Mouse (Mus musculus) liver, embryonic 11.5 days (tissue): ENCODE results near the gene Fancc. TPM values are rescaled to one million over a fixed set of nuclear protein-coding genes. Genes with fewer than 3 reads are reported as not detected.

Source experiments
- ATAC-seq: fragments of 200-750 bp; cut with Nextera tagmentation; replicated peaks from 2 replicates; pipeline ENCODE4 v1.8.0; 2017; ENCODE audit warnings: moderate number of reproducible peaks, mild to moderate bottlenecking, moderate TSS enrichment, moderate library complexity; ENCODE audit not compliant: low FRiP score
- DNase-seq: peaks from one replicate; pipeline ENCODE4 v3.0.0-alpha.2; 2017; ENCODE audit warnings: low spot score
- H3K27ac ChIP-seq: fragments of 300-500 bp; sonication (generic); 2 replicates; pipeline ENCODE4 v1.5.1; 2014; ENCODE audit warnings: mild to moderate bottlenecking, low read depth, low read length, control low read depth
- H3K27me3 ChIP-seq: fragments of 300-500 bp; sonication (generic); replicated peaks from 2 replicates; pipeline ENCODE4 v1.6.1; 2014; ENCODE audit warnings: low read length, mixed read lengths; ENCODE audit not compliant: control insufficient read depth, insufficient read depth
- H3K36me3 ChIP-seq: fragments of 300-500 bp; sonication (generic); 2 replicates; pipeline ENCODE4 v1.6.1; 2014; ENCODE audit warnings: mild to moderate bottlenecking, low read length, moderate library complexity, mixed read lengths; ENCODE audit not compliant: control insufficient read depth, insufficient read depth
- H3K4me1 ChIP-seq: fragments of 300-500 bp; sonication (generic); replicated peaks from 2 replicates; pipeline ENCODE4 v1.6.1; 2014; ENCODE audit warnings: low read length, mixed read lengths; ENCODE audit not compliant: control insufficient read depth, insufficient read depth
- H3K4me2 ChIP-seq: fragments of 300-500 bp; sonication (generic); 2 replicates; pipeline ENCODE4 v1.6.1; 2014; ENCODE audit warnings: mild to moderate bottlenecking, control low read depth, moderate library complexity
- H3K4me3 ChIP-seq: fragments of 300-500 bp; sonication (generic); 2 replicates; pipeline ENCODE4 v1.5.1; 2014; ENCODE audit warnings: low read depth, low read length, control low read depth
- H3K9ac ChIP-seq: fragments of 300-500 bp; sonication (generic); 2 replicates; pipeline ENCODE4 v1.6.1; 2014; ENCODE audit warnings: low read depth, low read length, control low read depth
- H3K9me3 ChIP-seq: fragments of 300-500 bp; sonication (generic); 2 replicates; pipeline ENCODE4 v1.6.1; 2016; ENCODE audit warnings: low read length, inconsistent platforms, mixed read lengths; ENCODE audit not compliant: control insufficient read depth
- WGBS: fragments of 180-500 bp; shearing (Covaris S2); extraction: QIAGEN DNeasy Blood & Tissue Kit; methylation state at CpG from one replicate; pipeline ENCODE4 v1.1.7; 2014; 5-methylcytosine and 5-hydroxymethylcytosine counted together
- polyA plus RNA-seq: library from polyadenylated mRNA; unstranded; fragments of >200 nt; fragmentation: Nextera tagmentation; extraction: Ambion mirVana; gene quantifications from 2 replicates; pipeline ENCODE4 v1.2.1, GENCODE M21; 2014

Gene Fancc
- polyA plus RNA-seq, 1 experiment from 2014 or later = 18.9 TPM

DNA sequence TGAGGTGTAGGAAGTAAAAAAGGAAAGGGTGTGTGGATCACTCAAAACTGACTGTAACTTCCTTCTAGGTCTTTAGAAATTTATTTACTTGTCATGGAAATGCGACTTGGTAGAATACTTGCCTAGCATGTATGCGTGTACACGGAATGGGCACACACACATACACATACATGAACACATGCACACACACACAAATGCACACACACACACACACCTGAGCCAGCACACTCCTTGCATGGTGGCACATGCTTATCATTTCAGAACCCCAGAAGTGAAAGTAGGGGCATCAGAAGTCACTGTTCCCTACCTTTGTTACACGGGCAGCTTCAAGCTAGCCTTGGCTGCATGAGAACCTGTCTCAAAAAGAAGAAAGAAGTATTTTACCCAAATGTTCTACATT is 220.7 kb downstream of the Fancc start:
- Histone ChIP-seq H3K27ac (no peak overlapping the region), H3K4me1 (peaks cover 23% of the 10 kb centered on the region)
- 82% methylated on average over 4 of the region's 4 CpGs for WGBS

DNA sequence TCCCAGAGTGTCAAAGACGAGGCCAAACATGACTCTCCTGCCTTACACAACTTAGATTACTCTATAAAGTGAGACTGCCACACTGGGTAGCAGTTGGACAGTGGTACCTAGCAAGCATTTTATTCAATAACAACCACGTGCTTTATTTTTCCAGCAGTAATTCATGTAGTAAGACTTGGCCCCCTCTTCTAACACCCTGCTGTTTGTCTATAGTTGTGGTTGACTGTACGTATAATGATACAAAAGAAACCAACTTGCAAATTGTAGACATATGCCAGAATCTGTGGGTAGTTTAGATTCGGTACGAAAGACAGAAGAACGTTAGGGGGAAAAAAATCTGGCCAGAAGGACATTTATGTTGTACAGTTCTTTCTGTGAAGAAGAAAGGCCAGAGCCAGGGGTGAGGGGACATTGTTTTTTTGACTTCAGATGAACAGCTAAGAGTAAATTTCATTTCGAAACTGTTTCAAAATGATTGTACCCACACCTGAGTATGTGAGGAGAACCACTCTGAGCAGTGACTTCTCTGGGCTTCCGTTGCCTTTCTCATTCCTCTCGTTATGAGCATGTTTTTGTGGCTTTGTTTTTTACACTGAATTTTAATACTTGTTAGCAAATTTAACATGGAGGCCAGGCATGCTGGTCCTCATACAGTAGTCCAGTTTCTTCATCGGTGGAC is 222.5 kb downstream of the Fancc start:
- ATAC-seq (no peak), DNase-seq (no peak)
- WGBS = 86% methylated on average over 10 of the region's 10 CpGs
- H3K4me3 ChIP-seq = no peak overlapping the region
- peaks cover 5% of the 10 kb centered on the region; the same call in 1 of the 2 replicates for H3K27me3 ChIP-seq
- peaks cover 15% of the 10 kb centered on the region for H3K4me1 ChIP-seq
- no peak overlapping the region for H3K27ac ChIP-seq
- H3K4me2 ChIP-seq = peak overlapping the region; percentile 0; the same call in 1 of the 2 replicates
- H3K9ac ChIP-seq = no peak overlapping the region
- no peaks in the 10 kb centered on the region for H3K36me3 ChIP-seq
- no peaks in the 10 kb centered on the region for H3K9me3 ChIP-seq

More for the DNA sequence above, 220.7 kb downstream of the Fancc start:
- ATAC-seq (no peak), DNase-seq (no peak)
- no peak overlapping the region for H3K4me2 ChIP-seq
- H3K36me3 ChIP-seq = no peaks in the 10 kb centered on the region
- H3K9me3 ChIP-seq = no peaks in the 10 kb centered on the region
- no peaks in the 10 kb centered on the region for H3K27me3 ChIP-seq
- H3K4me3 ChIP-seq = no peak overlapping the region
- no peak overlapping the region for H3K9ac ChIP-seq

DNA sequence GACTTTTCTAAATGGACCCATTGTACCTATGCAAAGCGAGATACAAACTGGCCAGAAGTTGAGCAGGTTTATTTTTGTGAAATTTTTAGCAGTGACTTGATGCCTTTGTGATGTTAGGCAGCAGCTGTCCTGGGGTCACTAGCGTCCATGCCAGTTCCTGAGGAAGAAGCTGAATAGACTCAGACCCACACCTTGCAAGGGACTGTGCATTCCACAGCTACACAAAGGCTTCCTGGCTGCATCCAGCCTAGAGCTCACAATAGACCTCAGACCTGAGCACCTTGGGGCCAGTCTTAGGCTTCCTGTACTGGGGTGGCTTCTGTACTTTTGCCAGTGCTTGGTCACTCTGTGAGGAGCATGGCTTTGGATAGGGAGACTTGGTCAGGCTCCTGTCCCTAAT is 223.2 kb downstream of the Fancc start:
- Histone ChIP-seq H3K4me2 (peak overlapping the region; percentile 42), H3K36me3 (no peaks in the 10 kb centered on the region), H3K9ac (no peak overlapping the region), H3K27me3 (peaks cover 5% of the 10 kb centered on the region; the same call in 1 of the 2 replicates), H3K9me3 (no peaks in the 10 kb centered on the region), H3K4me3 (peak overlapping the region; percentile 15; the same call in 1 of the 2 replicates), H3K4me1 (peaks cover 14% of the 10 kb centered on the region), H3K27ac (no peak overlapping the region)
- DNase-seq (no peak), ATAC-seq (no peak)
- WGBS = 60% methylated on average over 2 of the region's 2 CpGs

DNA sequence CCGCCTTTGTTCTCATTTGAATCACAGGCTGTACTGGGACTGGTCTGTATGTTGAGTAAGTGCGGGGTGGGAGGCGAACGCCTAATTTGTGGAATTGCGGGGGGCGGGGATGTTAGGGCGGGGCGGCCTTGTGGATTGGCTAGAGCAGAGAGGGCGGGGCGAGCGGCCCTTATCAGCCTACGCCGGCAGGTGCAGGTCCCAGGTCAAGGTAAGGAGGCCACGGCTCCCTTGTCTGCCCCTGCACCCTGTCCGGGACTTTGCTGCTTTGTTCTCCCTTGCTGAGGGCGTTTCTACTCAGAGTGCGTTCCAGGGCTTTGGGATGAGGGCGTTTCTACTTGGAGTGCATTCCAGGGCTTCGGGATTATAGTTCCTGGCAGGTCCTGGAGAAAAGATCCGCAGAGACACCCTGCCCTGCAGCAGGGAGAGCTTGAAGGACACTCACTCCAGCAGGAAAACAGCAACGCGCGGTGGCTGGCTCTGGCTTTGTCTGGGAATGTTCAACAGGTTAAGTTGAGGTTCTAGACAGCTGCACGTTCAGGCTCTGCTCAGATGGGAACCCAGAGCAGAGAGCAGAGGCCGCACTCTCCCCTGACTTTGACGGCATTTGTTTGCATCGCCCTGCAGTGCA is 224.4 kb downstream of the Fancc start:
- Histone ChIP-seq H3K27ac (peak overlapping the region; percentile 68; the same call in 1 of the 2 replicates), H3K27me3 (peaks cover 5% of the 10 kb centered on the region; the same call in 1 of the 2 replicates), H3K4me3 (peak overlapping the region; percentile 42), H3K4me1 (peaks cover 6% of the 10 kb centered on the region; the same call in 1 of the 2 replicates), H3K9ac (peak overlapping the region; percentile 57; the same call in 1 of the 2 replicates), H3K4me2 (peak overlapping the region; percentile 60), H3K36me3 (no peaks in the 10 kb centered on the region), H3K9me3 (no peaks in the 10 kb centered on the region)
- 10% methylated on average over 27 of the region's 27 CpGs for WGBS
- DNase-seq = peak; percentile 73
- ATAC-seq = peak; percentile 86

DNA sequence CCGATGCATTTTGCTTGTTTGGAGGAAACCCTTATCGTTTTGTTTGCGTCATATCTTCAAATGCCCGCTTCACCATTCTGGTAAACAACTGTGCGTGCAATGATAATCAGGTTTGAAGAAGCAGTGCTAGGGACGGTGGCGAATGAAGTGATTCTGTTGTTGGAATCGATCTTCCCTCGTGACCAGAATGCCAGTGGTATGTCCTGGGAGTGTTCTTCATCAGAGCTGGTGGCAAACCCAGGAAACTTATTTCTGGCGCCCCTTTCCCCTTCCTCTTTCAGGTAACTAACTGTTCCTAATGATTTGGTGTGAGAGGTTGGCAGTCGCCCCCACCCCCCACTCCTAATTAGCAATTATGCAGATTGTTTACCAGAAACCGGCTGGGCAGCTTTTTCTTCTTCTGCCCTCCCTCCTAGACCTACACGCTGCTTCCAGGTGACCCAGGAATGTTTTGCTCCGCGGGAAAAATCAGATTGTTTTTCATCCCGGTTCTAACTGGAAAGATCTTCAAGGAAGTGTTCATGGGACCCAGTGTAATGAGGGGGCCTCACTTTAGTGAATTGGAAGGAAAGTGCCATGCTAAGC is 225.0 kb downstream of the Fancc start:
- no peak; the same call in 1 of the 2 replicates for ATAC-seq
- Histone ChIP-seq H3K27me3 (peaks cover 5% of the 10 kb centered on the region; the same call in 1 of the 2 replicates), H3K4me1 (peaks cover 6% of the 10 kb centered on the region; the same call in 1 of the 2 replicates), H3K4me2 (peak overlapping the region; percentile 60), H3K4me3 (peak overlapping the region; percentile 42), H3K9ac (no peak overlapping the region), H3K27ac (no peak overlapping the region), H3K36me3 (no peaks in the 10 kb centered on the region), H3K9me3 (no peaks in the 10 kb centered on the region)
- no peak for DNase-seq
- WGBS = 8% methylated on average over 16 of the region's 16 CpGs

DNA sequence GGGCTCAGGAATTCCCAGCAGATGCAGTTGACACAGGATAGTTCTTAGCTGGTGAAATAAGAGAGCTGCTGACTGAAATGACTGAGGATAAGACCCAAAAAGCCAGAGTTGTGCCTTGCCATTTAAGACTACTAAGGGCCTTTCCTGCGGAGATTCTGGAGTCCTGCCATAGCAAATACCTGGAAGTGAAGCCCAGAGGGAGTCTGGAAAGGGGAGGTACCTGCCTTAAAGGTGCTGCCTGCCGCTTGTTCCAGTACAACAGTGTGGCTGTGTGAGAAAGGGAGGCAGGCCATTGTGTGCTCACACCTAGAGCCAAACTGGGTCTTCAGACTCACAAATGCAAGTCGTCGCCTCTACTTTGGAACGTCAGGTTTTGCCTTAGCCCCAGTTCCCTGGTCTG is 226.9 kb downstream of the Fancc start:
- no peak overlapping the region for H3K4me3 ChIP-seq
- H3K4me1 ChIP-seq = peaks cover 6% of the 10 kb centered on the region
- no peak overlapping the region for H3K9ac ChIP-seq
- ATAC-seq = no peak
- 63% methylated on average over 5 of the region's 5 CpGs for WGBS
- no peak overlapping the region for H3K27ac ChIP-seq
- H3K4me2 ChIP-seq = no peak overlapping the region
- DNase-seq = no peak
- peaks cover 5% of the 10 kb centered on the region; the same call in 1 of the 2 replicates for H3K27me3 ChIP-seq
- no peaks in the 10 kb centered on the region for H3K9me3 ChIP-seq
- H3K36me3 ChIP-seq = no peaks in the 10 kb centered on the region

DNA sequence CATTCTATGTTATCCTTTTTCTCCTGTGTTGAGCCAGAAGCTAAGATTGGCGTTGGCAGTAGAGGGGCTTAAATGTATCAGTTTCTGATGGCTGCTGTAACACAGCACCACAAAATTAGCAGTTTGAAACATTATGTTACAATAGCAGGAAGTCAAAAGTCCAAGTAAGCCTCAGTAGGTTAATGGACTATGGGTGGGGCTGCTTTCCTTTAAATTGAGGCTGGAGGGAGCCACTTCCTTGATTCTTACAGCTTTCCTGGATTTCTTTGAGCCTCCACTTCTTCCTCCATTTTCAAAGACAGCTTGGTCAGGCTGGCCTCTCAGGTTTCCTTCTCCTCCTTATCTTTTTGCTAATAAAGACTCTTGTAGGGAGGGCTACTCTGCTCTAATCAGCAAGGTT is 228.3 kb downstream of the Fancc start:
- no peak overlapping the region for H3K4me2 ChIP-seq
- H3K4me3 ChIP-seq = no peak overlapping the region
- no peak for DNase-seq
- H3K9me3 ChIP-seq = no peaks in the 10 kb centered on the region
- no peak overlapping the region for H3K27ac ChIP-seq
- WGBS = 83% methylated on average over 1 of the region's 1 CpGs
- no peak overlapping the region for H3K9ac ChIP-seq
- peaks cover 5% of the 10 kb centered on the region; the same call in 1 of the 2 replicates for H3K27me3 ChIP-seq
- no peak for ATAC-seq
- H3K4me1 ChIP-seq = peaks cover 6% of the 10 kb centered on the region
- H3K36me3 ChIP-seq = 0 out of 2 replicates have a peak, but pooled peaks cover 3% of the 10 kb centered on the region

DNA sequence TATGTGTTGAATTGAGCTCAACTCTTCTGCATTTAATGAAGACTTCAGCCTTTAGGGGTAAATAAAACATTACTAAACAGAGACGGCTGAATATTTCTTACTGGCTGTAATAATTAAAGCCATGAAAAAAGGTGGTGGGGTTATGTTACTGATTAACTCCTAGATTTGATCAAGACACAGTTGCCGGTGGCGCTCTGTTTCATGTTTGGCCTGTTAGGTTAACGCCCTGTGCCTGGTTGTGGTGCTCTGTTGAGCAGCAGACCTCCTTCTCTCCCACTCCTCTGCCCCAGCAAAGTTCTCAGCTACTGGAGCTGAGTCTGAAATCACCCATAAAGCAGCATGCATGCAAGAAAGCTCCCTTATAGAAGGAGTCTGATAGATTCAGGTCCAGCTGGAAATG is 228.7 kb downstream of the Fancc start:
- WGBS = 76% methylated on average over 4 of the region's 4 CpGs
- Histone ChIP-seq H3K4me3 (no peak overlapping the region), H3K9me3 (no peaks in the 10 kb centered on the region), H3K36me3 (0 out of 2 replicates have a peak, but pooled peaks cover 3% of the 10 kb centered on the region), H3K27me3 (peaks cover 5% of the 10 kb centered on the region; the same call in 1 of the 2 replicates), H3K9ac (no peak overlapping the region), H3K4me2 (no peak overlapping the region), H3K4me1 (peaks cover 6% of the 10 kb centered on the region), H3K27ac (no peak overlapping the region)
- ATAC-seq (no peak), DNase-seq (no peak)
